Mouse (Mus musculus) embryonic stem cell, embryonic (primary cell): ENCODE results near the gene Paqr8.
"Not testable (repeated sequence)": the region's sequence is repeated elsewhere in the genome, so short reads cannot be mapped to it uniquely, and the experiment has no call there.

ENCODE experiments used
- CTCF ChIA-PET, 4 experiments: fragments of 300-600 bp in 2 of 4; fragments of 350-600 bp in 2 of 4; sonication (Branson Sonifier 250); formaldehyde crosslinking; loops; one replicate each; lab custom pipeline; 2022; ENCODE audit warnings: inconsistent platforms in 2 of 4; lab: Charles Lee
- POLR2A ChIA-PET, 4 experiments: fragments of 300-600 bp in 2 of 4; fragments of 350-600 bp in 2 of 4; sonication (Branson Sonifier 250); formaldehyde crosslinking; loops; one replicate each; lab custom pipeline; 2022; ENCODE audit warnings: antibody characterized with exemption in 4 of 4, inconsistent platforms in 1 of 4; lab: Charles Lee

Gene Paqr8

GRCm38 (mm10) chr1:20898391-20898790 is 8.0 kb downstream of the Paqr8 start:
- POLR2A ChIA-PET = interaction anchor here in 3 of 4 experiments (0.5 to 7.5 kb wide), 14 partner anchors 8 to 1659 kb away, joined by 3 to 71 read pairs (median 4); partner anchors contain the start of genes Paqr8 (in 2 of the 3) and Efhc1 (in 1 of the 3)
- CTCF ChIA-PET = no interaction called here

- CTCF ChIA-PET = interaction anchor here in 2 of 4 experiments (1.2 to 1.3 kb wide), 3 partner anchors 9 to 39 kb away, joined by 3 to 5 read pairs (median 3); no protein-coding TSS in a partner anchor
- POLR2A ChIA-PET = interaction anchor here in 2 of 4 experiments (1.0 to 7.5 kb wide), 5 partner anchors 10 to 109 kb away, joined by 3 to 71 read pairs (median 4); partner anchors contain the start of gene Paqr8 (in 1 of the 2)
These were observed 9.9 kb downstream of the Paqr8 start for GRCm38 (mm10) chr1:20900336-20900735.

GRCm38 (mm10) chr1:20905501-20906127 is 15.2 kb downstream of the Paqr8 start:
- CTCF ChIA-PET = no interaction called here
- POLR2A ChIA-PET = interaction anchor here in 2 of 4 experiments (0.9 to 2.2 kb wide), 4 partner anchors 9 to 35 kb away, joined by 3 to 8 read pairs (median 4); partner anchors contain the start of gene Paqr8 (in 1 of the 2)

- CTCF ChIA-PET = no interaction called here
- POLR2A ChIA-PET = interaction anchor here in 1 of 4 experiments (0.7 to 2.2 kb wide), 7 partner anchors 10 to 93 kb away, joined by 3 to 8 read pairs (median 3); no protein-coding TSS in a partner anchor
These were observed 15.7 kb downstream of the Paqr8 start for GRCm38 (mm10) chr1:20906128-20906515.

- ChIA-PET CTCF (interaction anchor here in 3 of 4 experiments (0.6 to 1.4 kb wide), 4 partner anchors 8 to 31 kb away, joined by 3 to 5 read pairs (median 4); no protein-coding TSS in a partner anchor), POLR2A (interaction anchor here (0.6 to 7.1 kb wide), 18 partner anchors 10 to 171 kb away, joined by 3 to 71 read pairs (median 4); partner anchors contain the start of genes Paqr8 (in 2 of the 4) and Efhc1 (in 1 of the 4))
These were observed 18.1 kb downstream of the Paqr8 start for GRCm38 (mm10) chr1:20908541-20908940.

GRCm38 (mm10) chr1:20912115-20912514 is 21.7 kb downstream of the Paqr8 start:
- CTCF ChIA-PET = interaction anchor here in 2 of 4 experiments (0.8 to 1.2 kb wide), 3 partner anchors 21 to 27 kb away, joined by 3 read pairs; partner anchors contain the start of gene Paqr8 (in 1 of the 2)

GRCm38 (mm10) chr1:20912527-20913171 is 22.2 kb downstream of the Paqr8 start:
- ChIA-PET POLR2A (interaction anchor here (0.5 to 7.1 kb wide), 33 partner anchors 8 to 1554 kb away, joined by 3 to 71 read pairs (median 4); partner anchors contain the start of genes Paqr8 (in 2 of the 4), Efhc1 (in 1 of the 4), Mcm3 (in 1 of the 4) and Tmem14a (in 1 of the 4)), CTCF (interaction anchor here (0.6 to 1.2 kb wide), 5 partner anchors 20 to 213 kb away, joined by 3 to 4 read pairs (median 3); partner anchors contain the start of gene Paqr8 (in 1 of the 4))

More at GRCm38 (mm10) chr1:20912115-20912514, 21.7 kb downstream of the Paqr8 start:
- POLR2A ChIA-PET = interaction anchor here (0.5 to 7.1 kb wide), 20 partner anchors 9 to 306 kb away, joined by 3 to 71 read pairs (median 4); partner anchors contain the start of genes Paqr8 (in 2 of the 4), Efhc1 (in 1 of the 4), Mcm3 (in 1 of the 4) and Tmem14a (in 1 of the 4)

- CTCF ChIA-PET = no interaction called here
- POLR2A ChIA-PET = interaction anchor here in 2 of 4 experiments (1.3 to 7.1 kb wide), 3 partner anchors 15 to 74 kb away, joined by 3 to 71 read pairs (median 4); no protein-coding TSS in a partner anchor
These were observed 24.4 kb downstream of the Paqr8 start for GRCm38 (mm10) chr1:20914769-20915168.

- ChIA-PET CTCF (no interaction called here), POLR2A (no interaction called here)
These were observed 25.2 kb downstream of the Paqr8 start for GRCm38 (mm10) chr1:20915608-20916007.

GRCm38 (mm10) chr1:20917496-20918050 is 27.2 kb downstream of the Paqr8 start:
- POLR2A ChIA-PET = no interaction called here
- CTCF ChIA-PET = no interaction called here

- CTCF ChIA-PET = no interaction called here
- POLR2A ChIA-PET = interaction anchor here in 3 of 4 experiments (0.5 to 2.3 kb wide), 5 partner anchors 11 to 148 kb away, joined by 3 to 12 read pairs (median 4); no protein-coding TSS in a partner anchor
These were observed 29.3 kb downstream of the Paqr8 start for GRCm38 (mm10) chr1:20919728-20920127.

GRCm38 (mm10) chr1:20921081-20921528 is 30.7 kb downstream of the Paqr8 start:
- ChIA-PET CTCF (interaction anchor here in 2 of 4 experiments (1.0 to 1.1 kb wide), 3 partner anchors 14 to 18 kb away, joined by 3 to 5 read pairs (median 3); no protein-coding TSS in a partner anchor), POLR2A (interaction anchor here in 2 of 4 experiments (0.7 to 2.3 kb wide), 16 partner anchors 8 to 147 kb away, joined by 3 to 12 read pairs (median 4); partner anchors contain the start of gene Paqr8 (in 1 of the 2))

GRCm38 (mm10) chr1:20922612-20923399 is 32.4 kb downstream of the Paqr8 start:
- ChIA-PET POLR2A (interaction anchor here in 2 of 4 experiments (1.1 to 1.2 kb wide), 2 partner anchors 11 to 12 kb away, joined by 3 read pairs; no protein-coding TSS in a partner anchor), CTCF (no interaction called here)

- CTCF ChIA-PET = not testable (repeated sequence)
- POLR2A ChIA-PET = interaction anchor here in 1 of 4 experiments (0.6 to 1.1 kb wide), 3 partner anchors 12 to 107 kb away, joined by 3 to 5 read pairs (median 3); no protein-coding TSS in a partner anchor
These were observed 34.9 kb downstream of the Paqr8 start for GRCm38 (mm10) chr1:20925324-20925723.

- ChIA-PET POLR2A (interaction anchor here in 1 of 4 experiments (0.6 to 1.1 kb wide), 3 partner anchors 13 to 107 kb away, joined by 3 to 5 read pairs (median 3); no protein-coding TSS in a partner anchor), CTCF (interaction anchor here in 1 of 4 experiments (1.0 kb wide), 1 partner anchor 9 kb away, joined by 3 read pairs; no protein-coding TSS in a partner anchor)
These were observed 35.5 kb downstream of the Paqr8 start for GRCm38 (mm10) chr1:20925926-20926325.

- ChIA-PET CTCF (interaction anchor here in 1 of 4 experiments (1.0 kb wide), 1 partner anchor 8 kb away, joined by 3 read pairs; no protein-coding TSS in a partner anchor), POLR2A (interaction anchor here in 1 of 4 experiments (0.6 to 1.1 kb wide), 3 partner anchors 29 to 108 kb away, joined by 3 read pairs; no protein-coding TSS in a partner anchor)
These were observed 36.0 kb downstream of the Paqr8 start for GRCm38 (mm10) chr1:20926376-20926775.
